Mouse (Mus musculus) retina, postnatal 7 days (tissue): ENCODE data around the gene Nmur2.

Experiments used
- DNase-seq: peaks from one replicate; pipeline ENCODE4 v3.0.0-alpha.2; 2012; ENCODE audit warnings: low read depth, low spot score

Nmur2 gene

GRCm38 (mm10) chr11:56040917-56041316 lies at the start of gene Nmur2:
Gene Nmur2 (minus strand): TSS chr11:56041010.
- no peak for DNase-seq

GRCm38 (mm10) chr11:56089127-56089689 lies 48.4 kb upstream of the Nmur2 start:
- DNase-seq = no peak

- no peak for DNase-seq
Measured at GRCm38 (mm10) chr11:56072131-56072530, 31.3 kb upstream of the Nmur2 start.

GRCm38 (mm10) chr11:56069658-56070057 lies 28.8 kb upstream of the Nmur2 start:
- no peak for DNase-seq

GRCm38 (mm10) chr11:56065147-56065546 lies 24.3 kb upstream of the Nmur2 start:
- no peak for DNase-seq

- no peak for DNase-seq
Measured at GRCm38 (mm10) chr11:56064575-56064974, 23.8 kb upstream of the Nmur2 start.

- DNase-seq = no peak
Measured at GRCm38 (mm10) chr11:56059236-56059635, 18.4 kb upstream of the Nmur2 start.

- DNase-seq = no peak
Measured at GRCm38 (mm10) chr11:56054439-56054838, 13.6 kb upstream of the Nmur2 start.

GRCm38 (mm10) chr11:56026854-56027253 lies 14.0 kb downstream of the Nmur2 start:
- no peak for DNase-seq

GRCm38 (mm10) chr11:56025746-56026570 lies 14.9 kb downstream of the Nmur2 start:
- DNase-seq = no peak

GRCm38 (mm10) chr11:56013510-56014057 lies 27.2 kb downstream of the Nmur2 start:
- DNase-seq = no peak

GRCm38 (mm10) chr11:56012396-56012795 lies 28.4 kb downstream of the Nmur2 start:
- no peak for DNase-seq

- no peak for DNase-seq
Measured at GRCm38 (mm10) chr11:56008277-56008676, 32.5 kb downstream of the Nmur2 start.

- DNase-seq = no peak
Measured at GRCm38 (mm10) chr11:55992799-55993198, 48.0 kb downstream of the Nmur2 start.

GRCm38 (mm10) chr11:55992148-55992547 lies 48.7 kb downstream of the Nmur2 start:
- no peak for DNase-seq

- peak; percentile 37 for DNase-seq
Measured at GRCm38 (mm10) chr11:55991505-55992066, 49.2 kb downstream of the Nmur2 start.

- DNase-seq = no peak
Measured at GRCm38 (mm10) chr11:55984643-55985042, 56.2 kb downstream of the Nmur2 start.

GRCm38 (mm10) chr11:55981656-55982055 lies 59.2 kb downstream of the Nmur2 start:
- peak; percentile 16 for DNase-seq

GRCm38 (mm10) chr11:55978146-55978545 lies 62.7 kb downstream of the Nmur2 start:
- DNase-seq = no peak
